ENCODE assay signal across 28 mouse cellular contexts in genomic region chr7:141175068-141175467, GRCm38 (mm10). TPM values are rescaled to one million over a fixed set of nuclear protein-coding genes. Genes with fewer than 3 reads are reported as not detected.
A peak's percentile ranks its signal among the peaks of the same experiment; 100 is the strongest.
DNase-seq lines count a peak whose midpoint lies in the region; ATAC-seq and TF ChIP-seq lines count a peak whose summit lies in the region.
"Had no signal": no experiment of that assay in that cellular context is flagged by ENCODE, and none has a peak within 500 bp of the region (broad histone marks: within the 10 kb centered on the region; RNA-seq: fewer than 3 reads in every experiment).

No protein-coding gene starts in this region.

- H3K27me3 ChIP-seq in heart, adult 2 months (ENCODE audit: control insufficient read depth, insufficient read depth, low read length) = no peaks in the 10 kb centered on the region
- H3K27me3 ChIP-seq in neural tube, embryonic 11.5 days (ENCODE audit: control insufficient read depth, insufficient read depth, low read length) = no peaks in the 10 kb centered on the region
- no peaks in the 10 kb centered on the region for H3K27me3 ChIP-seq in neural tube, embryonic 15.5 days (replicated peaks)
- H3K27me3 ChIP-seq: embryonic facial prominence, embryonic 15.5 days; forebrain, embryonic 15.5 days; hindbrain, embryonic 15.5 days; neural tube, embryonic 12.5 days had no signal

- no peak for TF ChIP-seq POLR2A in heart, adult 2 months (IDR thresholded peaks at IDR 0.05; ENCODE audit: insufficient read depth, low read depth, low read length)

- no peaks in the 10 kb centered on the region for H3K36me3 ChIP-seq in heart, adult 2 months (ENCODE audit: control insufficient read depth, insufficient read depth, low read length)
- no peaks in the 10 kb centered on the region for H3K36me3 ChIP-seq in neural tube, embryonic 11.5 days (ENCODE audit: control insufficient read depth, insufficient read depth, low read length)
- no peaks in the 10 kb centered on the region for H3K36me3 ChIP-seq in neural tube, embryonic 15.5 days
- H3K36me3 ChIP-seq: embryonic facial prominence, embryonic 15.5 days; forebrain, embryonic 15.5 days; heart, embryonic 13.5 days; hindbrain, embryonic 15.5 days; midbrain, embryonic 12.5 days; neural tube, embryonic 12.5 days had no signal

- H3K4me3 ChIP-seq in heart, adult 2 months = no peak overlapping the region
- H3K4me3 ChIP-seq in left cerebral cortex, adult 2 months = no peak overlapping the region
- H3K4me3 ChIP-seq in neural tube, embryonic 11.5 days (ENCODE audit: low read depth, low read length) = no peak overlapping the region
- no peak overlapping the region for H3K4me3 ChIP-seq in neural tube, embryonic 15.5 days (replicated peaks)
- H3K4me3 ChIP-seq: embryonic facial prominence, embryonic 15.5 days; forebrain, embryonic 15.5 days; heart, embryonic 13.5 days; hindbrain, embryonic 15.5 days; midbrain, embryonic 12.5 days; neural tube, embryonic 12.5 days had no signal

- peak; percentile 22 for TF ChIP-seq CTCF in heart, adult 2 months (IDR thresholded peaks at IDR 0.05)
- peak; percentile 8; the same call in 1 of the 2 replicates for TF ChIP-seq CTCF in left cerebral cortex, adult 2 months (IDR thresholded peaks at IDR 0.05)

- DNase-seq in heart, adult 2 months = no peak
- DNase-seq in heart, postnatal 25 days (ENCODE audit: low spot score) = no peak
- DNase-seq in left cerebral cortex, adult 2 months (ENCODE audit: extremely low spot score in 1 of 2, low spot score in 2 of 2) = no peak
- DNase-seq in left cerebral cortex, adult 8-10 months (ENCODE audit: low spot score in 2 of 2) = no peak
- peak; percentile 3 for DNase-seq in neural tube, embryonic 11.5 days (ENCODE audit: low spot score)
- DNase-seq in cerebellum, postnatal 36 days = no peak
- DNase-seq: adrenal gland, postnatal 14 days; B cell, adult 2 months; cerebellum, adult 2 months; gastrocnemius, postnatal 25 days; heart, adult 18-20 months; heart, postnatal 4 days; kidney, adult 11 months; lung, postnatal 14 days; retina, postnatal 1 day; right cerebral cortex, postnatal 25 days; spleen, adult 18-20 months; thymus, postnatal 14 days had no signal

- no peak overlapping the region for H3K27ac ChIP-seq in heart, adult 2 months
- H3K27ac ChIP-seq in left cerebral cortex, adult 2 months = no peak overlapping the region
- no peak overlapping the region for H3K27ac ChIP-seq in neural tube, embryonic 11.5 days (ENCODE audit: low read depth, low read length)
- no peak overlapping the region for H3K27ac ChIP-seq in neural tube, embryonic 15.5 days (replicated peaks)
- H3K27ac ChIP-seq: embryonic facial prominence, embryonic 15.5 days; forebrain, embryonic 15.5 days; heart, embryonic 13.5 days; hindbrain, embryonic 15.5 days; midbrain, embryonic 12.5 days; neural tube, embryonic 12.5 days had no signal

- TF ChIP-seq EP300 in heart, adult 2 months (IDR thresholded peaks at IDR 0.05; ENCODE audit: insufficient read depth, low read depth, low read length) = no peak

- no peak for ATAC-seq in neural tube, embryonic 11.5 days (ENCODE audit: insufficient read depth, low FRiP score, low TSS enrichment)
- ATAC-seq in neural tube, embryonic 15.5 days (ENCODE audit: low FRiP score) = no peak
- ATAC-seq in monocyte, adult 5-6 weeks (replicated peaks; ENCODE audit: insufficient number of reproducible peaks, low FRiP score, low TSS enrichment, poor library complexity, severe bottlenecking) = no peak
- ATAC-seq: forebrain, embryonic 15.5 days had no signal

- no peak overlapping the region for H3K4me2 ChIP-seq in neural tube, embryonic 11.5 days (ENCODE audit: low read depth)
- H3K4me2 ChIP-seq in neural tube, embryonic 15.5 days = no peak overlapping the region
- H3K4me2 ChIP-seq: embryonic facial prominence, embryonic 15.5 days; forebrain, embryonic 15.5 days; heart, embryonic 13.5 days; hindbrain, embryonic 15.5 days; midbrain, embryonic 12.5 days; neural tube, embryonic 12.5 days had no signal

- intact Hi-C loops in heart, adult 2 months (cut with DNase I) = loop anchor here (2.0 to 5.0 kb wide), 4 partner anchors 103 to 328 kb away; partner anchors contain the start of genes Odf3 and Scgb1c1
- intact Hi-C loops in heart, postnatal 25 days (cut with DNase I) = loop anchor here (5.0 kb wide), 3 partner anchors 168 to 328 kb away; partner anchors contain the start of genes Odf3 and Scgb1c1
- intact Hi-C loops in left cerebral cortex, adult 2 months (cut with DNase I) = loop anchor here (5.0 kb wide), 1 partner anchor 268 kb away; no protein-coding TSS in a partner anchor

- no peak overlapping the region for H3K9ac ChIP-seq in heart, adult 2 months (ENCODE audit: low read depth, low read length)
- no peak overlapping the region for H3K9ac ChIP-seq in neural tube, embryonic 11.5 days (ENCODE audit: low read length)
- H3K9ac ChIP-seq in neural tube, embryonic 15.5 days (replicated peaks) = no peak overlapping the region
- H3K9ac ChIP-seq: embryonic facial prominence, embryonic 15.5 days; forebrain, embryonic 15.5 days; hindbrain, embryonic 15.5 days; midbrain, embryonic 12.5 days; neural tube, embryonic 12.5 days had no signal

- H3K79me2 ChIP-seq in heart, adult 2 months (replicated peaks; ENCODE audit: control insufficient read depth, insufficient read depth, low read length) = no peaks in the 10 kb centered on the region

- peaks cover 3% of the 10 kb centered on the region for H3K4me1 ChIP-seq in heart, adult 2 months (ENCODE audit: control insufficient read depth, insufficient read depth, low read length)
- H3K4me1 ChIP-seq in neural tube, embryonic 11.5 days (ENCODE audit: control insufficient read depth, insufficient read depth, low read length) = peaks cover 6% of the 10 kb centered on the region
- peaks cover 13% of the 10 kb centered on the region for H3K4me1 ChIP-seq in neural tube, embryonic 15.5 days

- WGBS in heart, adult 2 months = 88% methylated on average over 4 of the region's 4 CpGs
- WGBS in neural tube, embryonic 11.5 days = 84% methylated on average over 4 of the region's 4 CpGs
- WGBS in neural tube, embryonic 15.5 days = 91% methylated on average over 4 of the region's 4 CpGs

- no peaks in the 10 kb centered on the region for H3K9me3 ChIP-seq in neural tube, embryonic 11.5 days (ENCODE audit: control insufficient read depth, low read length)
- H3K9me3 ChIP-seq in neural tube, embryonic 15.5 days (replicated peaks) = no peaks in the 10 kb centered on the region
- H3K9me3 ChIP-seq: embryonic facial prominence, embryonic 15.5 days; forebrain, embryonic 15.5 days; heart, embryonic 13.5 days; hindbrain, embryonic 15.5 days; midbrain, embryonic 12.5 days; neural tube, embryonic 12.5 days had no signal

RNA-seq across cellular contexts. Expression of gene Rnh1, which starts 2.4 kb away (rescaled TPM):
- 10 to 100 TPM; 62.9 to 73.9 TPM for total RNA-seq in heart, adult 2 months (2021)
- polyA plus RNA-seq in heart, adult 2 months (2012; rRNA removed) = 73.2 and 96.7 TPM in 2 replicates
- total RNA-seq in heart, postnatal 25 days (2021) = 10 to 100 TPM; 65.7 to 69.9 TPM
- 10 to 100 TPM; 36.5 to 37.3 TPM for total RNA-seq in left cerebral cortex, adult 2 months (2021)
- 10 to 100 TPM; 41.0 to 52.8 (median 44.8) TPM for total RNA-seq in left cerebral cortex, adult 8-10 months (2022)
- polyA plus RNA-seq in neural tube, embryonic 11.5 days (2014; fragmentation: Nextera tagmentation; extraction: Ambion mirVana) = 69.5 and 69.7 TPM in 2 replicates
- polyA plus RNA-seq in neural tube, embryonic 15.5 days (2015; fragmentation: Nextera tagmentation; extraction: Ambion mirVana) = 50.0 and 69.8 TPM in 2 replicates
- total RNA-seq in monocyte, adult 5-6 weeks (2017) = 73.1 to 101 TPM (median 77.7 TPM) in 3 replicates

RNA-seq across cellular contexts. Expression of gene Hras, which starts 18.7 kb away (rescaled TPM):
- 100 to 1,000 TPM in 1 of 2 experiments, 10 to 100 TPM in 1; 90.8 to 105 TPM for total RNA-seq in heart, adult 2 months (2021)
- 63.7 and 79.9 TPM in 2 replicates for polyA plus RNA-seq in heart, adult 2 months (2012; rRNA removed)
- 100 to 1,000 TPM; 106 to 112 TPM for total RNA-seq in heart, postnatal 25 days (2021)
- 100 to 1,000 TPM; 219 to 244 TPM for total RNA-seq in left cerebral cortex, adult 2 months (2021)
- total RNA-seq in left cerebral cortex, adult 8-10 months (2022) = 100 to 1,000 TPM; 226 to 267 (median 258) TPM
- 111 and 122 TPM in 2 replicates for polyA plus RNA-seq in neural tube, embryonic 11.5 days (2014; fragmentation: Nextera tagmentation; extraction: Ambion mirVana)
- polyA plus RNA-seq in neural tube, embryonic 15.5 days (2015; fragmentation: Nextera tagmentation; extraction: Ambion mirVana) = 166 and 188 TPM in 2 replicates
- total RNA-seq in monocyte, adult 5-6 weeks (2017) = 22.4 to 25.6 TPM (median 25.2 TPM) in 3 replicates

RNA-seq across cellular contexts. Expression of gene Lrrc56, which starts 18.9 kb away (rescaled TPM):
- 1 to 10 TPM; 2.3 to 3.1 TPM for total RNA-seq in heart, adult 2 months (2021)
- 4.6 and 4.9 TPM in 2 replicates for polyA plus RNA-seq in heart, adult 2 months (2012; rRNA removed)
- total RNA-seq in heart, postnatal 25 days (2021) = 1 to 10 TPM; 3.2 to 4.7 TPM
- 1 to 10 TPM; 3.9 to 5.0 TPM for total RNA-seq in left cerebral cortex, adult 2 months (2021)
- 1 to 10 TPM; 3.5 to 5.7 (median 5.3) TPM for total RNA-seq in left cerebral cortex, adult 8-10 months (2022)
- 9.1 and 9.5 TPM in 2 replicates for polyA plus RNA-seq in neural tube, embryonic 11.5 days (2014; fragmentation: Nextera tagmentation; extraction: Ambion mirVana)
- 9.0 and 9.1 TPM in 2 replicates for polyA plus RNA-seq in neural tube, embryonic 15.5 days (2015; fragmentation: Nextera tagmentation; extraction: Ambion mirVana)
- total RNA-seq in monocyte, adult 5-6 weeks (2017) = 2.1 to 2.8 TPM (median 2.1 TPM) in 3 replicates

RNA-seq across cellular contexts. Expression of gene Lmntd2, which starts 38.8 kb away (rescaled TPM):
- total RNA-seq in heart, adult 2 months (2021) = not detected
- polyA plus RNA-seq in heart, adult 2 months (2012; rRNA removed) = 0.18 and 0.20 TPM in 2 replicates
- total RNA-seq in heart, postnatal 25 days (2021) = not detected
- total RNA-seq in left cerebral cortex, adult 2 months (2021) = not detected
- under 1 TPM in 2 of 4 experiments, not detected in 2; 0.17 to 0.25 TPM for total RNA-seq in left cerebral cortex, adult 8-10 months (2022)
- 1.9 and 2.0 TPM in 2 replicates for polyA plus RNA-seq in neural tube, embryonic 11.5 days (2014; fragmentation: Nextera tagmentation; extraction: Ambion mirVana)
- polyA plus RNA-seq in neural tube, embryonic 15.5 days (2015; fragmentation: Nextera tagmentation; extraction: Ambion mirVana) = 0.35 and 1.6 TPM in 2 replicates
- 1.6 TPM in 1 of 3 replicates, not detected in the others for total RNA-seq in monocyte, adult 5-6 weeks (2017)
- total RNA-seq: gastrocnemius, postnatal 25 days; heart, adult 18-20 months; heart, postnatal 4 days; layer of hippocampus, postnatal 14 days; left cerebral cortex, postnatal 10 days had no signal

RNA-seq across cellular contexts. Expression of gene Rassf7, which starts 40.6 kb away (rescaled TPM):
- under 1 TPM; 0.25 to 0.42 TPM for total RNA-seq in heart, adult 2 months (2021)
- 2.2 and 3.3 TPM in 2 replicates for polyA plus RNA-seq in heart, adult 2 months (2012; rRNA removed)
- under 1 TPM; 0.62 to 0.64 TPM for total RNA-seq in heart, postnatal 25 days (2021)
- total RNA-seq in left cerebral cortex, adult 2 months (2021) = 1 to 10 TPM in 1 of 2 experiments, under 1 TPM in 1; 0.94 to 1.3 TPM
- total RNA-seq in left cerebral cortex, adult 8-10 months (2022) = 1 to 10 TPM in 3 of 4 experiments, under 1 TPM in 1; 0.89 to 2.7 (median 2.4) TPM
- 34.4 and 45.7 TPM in 2 replicates for polyA plus RNA-seq in neural tube, embryonic 11.5 days (2014; fragmentation: Nextera tagmentation; extraction: Ambion mirVana)
- 24.1 and 28.1 TPM in 2 replicates for polyA plus RNA-seq in neural tube, embryonic 15.5 days (2015; fragmentation: Nextera tagmentation; extraction: Ambion mirVana)
- total RNA-seq in monocyte, adult 5-6 weeks (2017) = 1.4 to 11.5 TPM (median 1.9 TPM) in 3 replicates
